Mouse (Mus musculus): ENCODE measurements at regions not wholly inside any gene's neighbourhood (a gene's known extent, or its start where the extent isn't known, plus 50 kb on each side); places are given as distances from the start of the nearest gene placed in this dataset.

DNA sequence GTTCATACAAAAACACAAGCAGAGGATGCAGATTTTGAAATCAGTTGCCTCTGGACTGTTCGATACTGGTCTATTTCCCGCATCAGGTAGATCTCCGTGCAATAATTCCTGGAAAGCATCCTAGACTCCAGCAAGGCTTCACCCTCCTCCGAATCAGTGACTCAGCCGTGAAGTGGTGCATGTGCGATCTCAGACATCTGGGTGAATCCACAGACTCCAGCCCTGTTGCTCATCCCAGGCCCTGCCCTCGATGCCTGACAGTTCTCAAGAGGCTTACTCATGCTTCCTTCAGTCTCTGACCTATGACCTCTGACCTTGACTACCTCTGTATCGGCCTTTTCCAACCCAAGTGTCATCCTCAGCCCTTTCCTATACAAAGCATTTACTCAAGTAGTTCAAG, 68.1 kb upstream of the Ankrd55 start:
- DNase-seq (ENCODE audit: low spot score): no peak

- DNase-seq (ENCODE audit: low spot score): no peak
These were observed 64.6 kb upstream of the Ankrd55 start for GRCm38 (mm10) chr13:112223616-112224015.

GRCm38 (mm10) chr13:112227766-112228165, 60.5 kb upstream of the Ankrd55 start:
- DNase-seq (ENCODE audit: low spot score): no peak

DNA sequence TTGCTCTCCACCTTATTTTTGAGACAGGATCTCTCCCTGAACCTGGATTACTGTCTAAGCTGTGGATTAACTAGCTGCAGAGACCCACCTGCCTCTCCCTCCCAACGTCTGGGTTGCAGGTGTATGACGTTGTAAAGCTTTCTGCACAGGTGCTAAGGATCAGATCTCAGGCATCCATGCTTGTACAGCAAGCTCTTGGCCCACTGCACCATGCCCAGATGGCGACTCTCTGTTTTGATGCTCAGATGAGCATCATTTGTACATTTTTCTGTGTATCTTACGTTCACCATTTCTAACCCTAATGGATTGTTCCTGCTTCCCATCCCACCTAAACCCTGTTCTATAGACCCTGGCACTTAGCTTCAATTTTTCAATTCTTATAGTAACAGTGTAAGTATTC, 59.4 kb upstream of the Ankrd55 start:
- DNase-seq (ENCODE audit: low spot score): no peak

DNA sequence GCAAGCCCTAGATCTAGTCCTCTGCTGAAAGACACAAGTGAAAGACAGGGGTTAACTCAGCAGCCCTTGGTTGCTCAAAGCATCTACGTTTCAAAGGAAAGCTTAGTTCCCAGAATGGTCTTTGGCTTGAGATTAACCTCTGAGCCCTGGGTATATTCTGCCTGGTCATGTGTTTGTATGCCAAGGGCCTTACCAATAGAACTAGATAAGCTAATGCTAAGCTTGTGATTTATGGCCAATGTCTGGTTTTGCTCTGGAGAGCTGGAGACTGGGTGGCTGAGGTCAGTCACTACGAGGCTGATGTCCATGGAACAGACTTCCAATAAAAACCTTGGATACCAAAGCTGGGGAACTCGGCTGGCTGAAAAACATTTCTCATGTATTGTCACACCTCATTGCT, 58.1 kb upstream of the Ankrd55 start:
- no peak for DNase-seq (ENCODE audit: low spot score)

DNA sequence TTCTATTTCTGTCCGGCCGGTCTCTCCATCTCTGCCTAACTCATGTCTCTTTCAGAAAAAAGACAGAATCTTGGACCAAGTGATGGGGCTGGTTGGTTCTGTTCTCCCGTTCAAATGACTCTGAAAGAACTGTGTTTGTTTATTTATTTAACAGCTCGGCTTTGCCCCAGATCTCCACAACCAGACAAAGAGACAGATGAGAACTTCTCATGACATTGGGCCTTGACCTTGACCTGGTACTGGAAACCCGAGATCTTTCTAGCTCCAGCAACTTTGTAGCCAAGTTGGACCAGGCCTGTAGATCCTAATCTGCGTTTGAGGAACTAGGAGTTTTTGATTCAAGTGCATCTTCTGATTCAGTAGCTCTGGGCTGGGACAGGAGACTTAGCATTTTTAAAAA, 53.6 kb upstream of the Ankrd55 start:
- DNase-seq (ENCODE audit: low spot score): no peak

DNA sequence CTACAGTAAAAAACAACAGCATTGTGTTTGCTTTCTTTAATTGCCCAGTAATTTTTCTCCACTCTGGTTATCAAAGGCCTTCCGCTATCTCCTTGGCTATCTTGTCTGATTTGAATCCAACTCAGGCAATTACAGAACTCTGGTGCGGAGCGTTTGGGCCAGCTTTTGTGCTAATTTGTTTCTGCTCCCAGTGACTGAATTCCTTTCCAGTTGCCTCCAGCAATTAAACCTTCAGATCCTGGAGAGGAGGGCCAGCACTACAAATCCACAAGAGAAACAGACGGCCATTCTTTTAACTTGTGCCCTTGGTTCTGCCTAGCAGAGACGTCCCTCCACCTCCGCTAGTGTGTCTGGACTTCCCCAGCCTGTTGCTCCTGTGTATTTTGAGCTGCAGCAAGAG, 51.3 kb upstream of the Ankrd55 start:
- no peak for DNase-seq (ENCODE audit: low spot score)

DNA sequence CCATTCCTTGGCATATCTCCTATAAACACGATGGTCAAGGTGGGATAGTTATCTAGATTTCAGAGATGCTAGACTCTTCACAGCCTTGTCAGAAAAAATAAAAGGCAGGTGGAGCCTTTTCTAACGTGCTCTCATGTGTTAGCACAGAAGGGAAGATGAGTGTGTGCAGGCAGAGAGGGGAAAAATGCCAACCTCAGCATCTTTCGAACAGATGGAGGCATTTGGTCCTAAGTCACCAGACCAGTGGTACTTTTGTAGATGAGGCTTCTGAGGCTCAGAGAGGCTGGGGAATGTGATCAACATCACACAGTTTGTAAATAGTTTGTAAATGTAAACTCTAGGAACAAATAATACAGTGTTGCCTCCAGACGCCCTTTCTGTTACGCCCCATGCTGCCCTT, 50.9 kb upstream of the Ankrd55 start:
- DNase-seq (ENCODE audit: low spot score): no peak

- no peak for DNase-seq (ENCODE audit: low spot score)
These were observed 50.3 kb upstream of the Ankrd55 start for GRCm38 (mm10) chr13:112237917-112238316.

Data from left cerebral cortex, adult 11 months (tissue).